Mouse (Mus musculus) 3T3-L1 (cell line): Measurements from ENCODE around the gene Tmem270.

Experiments
- DNase-seq: peaks from one replicate; pipeline ENCODE4 v3.0.0-alpha.2; 2015; ENCODE audit warnings: low read depth, low spot score

Tmem270 gene

GRCm38 (mm10) chr5:134887447-134888335 lies 18.8 kb downstream of the Tmem270 start:
- no peak for DNase-seq

GRCm38 (mm10) chr5:134883077-134883476 lies 23.5 kb downstream of the Tmem270 start:
- DNase-seq: no peak

- DNase-seq: no peak
Measured at GRCm38 (mm10) chr5:134876801-134877200, 29.7 kb downstream of the Tmem270 start.

GRCm38 (mm10) chr5:134875245-134875644 lies 31.3 kb downstream of the Tmem270 start:
- peak; percentile 58 for DNase-seq

GRCm38 (mm10) chr5:134873956-134874879 lies 32.3 kb downstream of the Tmem270 start:
- no peak for DNase-seq

GRCm38 (mm10) chr5:134873034-134873433 lies 33.5 kb downstream of the Tmem270 start:
- no peak for DNase-seq

- peak; percentile 49 for DNase-seq
Measured at GRCm38 (mm10) chr5:134872597-134872996, 33.9 kb downstream of the Tmem270 start.

GRCm38 (mm10) chr5:134868506-134868905 lies 38.0 kb downstream of the Tmem270 start:
- peak; percentile 55 for DNase-seq

- peak; percentile 84 for DNase-seq
Measured at GRCm38 (mm10) chr5:134867320-134868144, 39.0 kb downstream of the Tmem270 start.

GRCm38 (mm10) chr5:134865158-134865557 lies 41.4 kb downstream of the Tmem270 start:
- no peak for DNase-seq

- DNase-seq: no peak
Measured at GRCm38 (mm10) chr5:134861902-134862497, 44.5 kb downstream of the Tmem270 start.

GRCm38 (mm10) chr5:134859193-134859592 lies 47.3 kb downstream of the Tmem270 start:
- no peak for DNase-seq

- DNase-seq: no peak
Measured at GRCm38 (mm10) chr5:134858378-134858777, 48.2 kb downstream of the Tmem270 start.

GRCm38 (mm10) chr5:134852873-134853272 lies 53.7 kb downstream of the Tmem270 start:
- no peak for DNase-seq
